ENCODE assay signal across 21 mouse cellular contexts in genomic region chr10:125840388-125840787, GRCm38 (mm10).
DNase-seq lines count a peak whose midpoint lies in the region; ATAC-seq and TF ChIP-seq lines count a peak whose summit lies in the region.
"Had no signal": no experiment of that assay in that cellular context is flagged by ENCODE, and none has a peak within 500 bp of the region (broad histone marks: within the 10 kb centered on the region; RNA-seq: fewer than 3 reads in every experiment).

No protein-coding gene starts in this region.

- intact Hi-C loops in left cerebral cortex, adult 2 months (cut with DNase I): no loop called here
- intact Hi-C loops in left cerebral cortex, postnatal 4 days (cut with DNase I): no loop called here

- no peak overlapping the region for H3K4me2 ChIP-seq in limb, embryonic 12.5 days
- H3K4me2 ChIP-seq: liver, embryonic 12.5 days had no signal

- peak overlapping the region; percentile 37; the same call in 1 of the 2 replicates for H3K27ac ChIP-seq in left cerebral cortex, adult 2 months
- H3K27ac ChIP-seq in limb, embryonic 12.5 days: 0 out of 2 replicates have a peak overlapping the region, but pooled peaks have one; percentile 72
- H3K27ac ChIP-seq: heart, adult 2 months; liver, embryonic 12.5 days had no signal

- H3K27me3 ChIP-seq in limb, embryonic 12.5 days: no peaks in the 10 kb centered on the region
- H3K27me3 ChIP-seq: liver, embryonic 12.5 days had no signal

- H3K9me3 ChIP-seq in limb, embryonic 12.5 days: no peaks in the 10 kb centered on the region
- H3K9me3 ChIP-seq: forebrain, embryonic 15.5 days had no signal

- H3K4me3 ChIP-seq in left cerebral cortex, adult 2 months: no peak overlapping the region
- H3K4me3 ChIP-seq in limb, embryonic 12.5 days (replicated peaks): no peak overlapping the region
- H3K4me3 ChIP-seq: forebrain, embryonic 15.5 days; heart, adult 2 months; liver, embryonic 12.5 days had no signal

- no peak overlapping the region for H3K9ac ChIP-seq in limb, embryonic 12.5 days (replicated peaks)
- H3K9ac ChIP-seq: forebrain, embryonic 15.5 days; liver, embryonic 12.5 days had no signal

- TF ChIP-seq CTCF in left cerebral cortex, adult 2 months (IDR thresholded peaks at IDR 0.05): no peak
- no peak for TF ChIP-seq CTCF in brain, embryonic 14.5 days (IDR thresholded peaks at IDR 0.05; ENCODE audit: borderline replicate concordance, extremely low read depth, insufficient read depth, insufficient read length)

- peak; percentile 42 for ATAC-seq in frontal cortex, adult (ENCODE audit: low TSS enrichment)
- no peak for ATAC-seq in limb, embryonic 12.5 days (ENCODE audit: insufficient number of reproducible peaks, insufficient read depth, low FRiP score, low TSS enrichment, low read depth)
- ATAC-seq: liver, embryonic 12.5 days had no signal

- H3K36me3 ChIP-seq in limb, embryonic 12.5 days: no peaks in the 10 kb centered on the region
- H3K36me3 ChIP-seq: forebrain, embryonic 15.5 days; G1E; liver, embryonic 12.5 days had no signal

- TF ChIP-seq POLR2A in brain, embryonic 14.5 days (IDR thresholded peaks at IDR 0.05; ENCODE audit: borderline replicate concordance, extremely low read depth, insufficient read depth, insufficient read length, poor library complexity, severe bottlenecking): no peak

- peaks cover 29% of the 10 kb centered on the region for H3K4me1 ChIP-seq in limb, embryonic 12.5 days (replicated peaks)
- H3K4me1 ChIP-seq: liver, embryonic 12.5 days had no signal

- no peak for DNase-seq in frontal cortex, postnatal 25 days (ENCODE audit: low spot score in 2 of 2)
- DNase-seq in left cerebral cortex, adult 2 months (ENCODE audit: extremely low spot score in 1 of 2, low spot score in 2 of 2): no peak
- DNase-seq in left cerebral cortex, postnatal 4 days: no peak
- DNase-seq in brain, embryonic 14.5 days (ENCODE audit: low read depth): peak; percentile 21
- DNase-seq in kidney, postnatal 4 days: no peak
- DNase-seq: adrenal gland, postnatal 14 days; cerebellum, adult 11-12 months; cerebellum, postnatal 25 days; gastrocnemius, postnatal 25 days; heart, adult 2 months; heart, postnatal 36 days; kidney, adult 2 months; kidney, postnatal 10 days; lung, adult 2 months; spleen, adult 18-20 months; thymus, postnatal 36 days had no signal

- 100% methylated on average over 1 of the region's 1 CpGs for WGBS in limb, embryonic 12.5 days
